Mouse (Mus musculus): ENCODE measurements around the gene Actn1. TPM values are rescaled to one million over a fixed set of nuclear protein-coding genes. Genes with fewer than 3 reads are reported as not detected.

The Actn1 gene
- total and polyA plus RNA-seq, 3 experiments: 2.7 to 13.2 (median 5.5) TPM

GRCm38 (mm10) chr12:80132250-80133003, 127.7 kb downstream of the Actn1 start:
- peak; percentile 76 for DNase-seq (ENCODE audit: extremely low read depth)
- peak overlapping the region; percentile 91 for H3K27ac ChIP-seq (ENCODE audit: insufficient read depth, low read depth)
- H3K27me3 ChIP-seq (replicated peaks): no peaks in the 10 kb centered on the region
- peaks cover 4 to 15% of the 10 kb centered on the region in 2 experiments for H3K36me3 ChIP-seq (replicated peaks in 1 of 2; ENCODE audit: control insufficient read depth in 1 of 2, insufficient read depth in 1 of 2, low read length in 1 of 2)
- peaks cover 13 to 35% of the 10 kb centered on the region in 2 experiments for H3K4me1 ChIP-seq (ENCODE audit: control insufficient read depth in 1 of 2, insufficient read depth in 2 of 2)
- peak overlapping the region; percentile 93 for H3K9ac ChIP-seq (ENCODE audit: insufficient read depth, low read depth)
- in situ Hi-C loops (cut with MboI; ENCODE audit: low pct_ligation_motif_present, low pct_unique_long_range_greater_than_20kb, low sequenced_read_pairs): no loop called here
- H3K4me3 ChIP-seq (replicated peaks in 1 of 3; ENCODE audit: low read depth in 2 of 3, low read length in 2 of 3, poor library complexity in 1 of 3): peak overlapping the region; percentile 68 to 79 (median 69)
- no peaks in the 10 kb centered on the region for H3K9me3 ChIP-seq (replicated peaks; ENCODE audit: low read length)
- 0 out of 2 replicates have a peak, but pooled peaks cover 4% of the 10 kb centered on the region for H3K79me2 ChIP-seq (replicated peaks; ENCODE audit: control insufficient read depth, extremely low read depth, insufficient read depth, poor library complexity, severe bottlenecking)
- TF ChIP-seq MYC (IDR thresholded peaks at IDR 0.05; ENCODE audit: low read depth, low read length): no peak
- TF ChIP-seq ZKSCAN1 (IDR thresholded peaks at IDR 0.05; ENCODE audit: borderline replicate concordance, low read depth, low read length): no peak
- no peak for TF ChIP-seq ZNF384 (IDR thresholded peaks at IDR 0.05; ENCODE audit: low read depth, low read length)
- no peak for TF ChIP-seq JUN (IDR thresholded peaks at IDR 0.05; ENCODE audit: insufficient read depth, low read depth, low read length)
- no peak for TF ChIP-seq IRF4 (IDR thresholded peaks at IDR 0.05; ENCODE audit: low read depth, low read length)
- TF ChIP-seq RCOR1 (conservative IDR thresholded peaks at IDR 0.05; ENCODE audit: low read depth, low read length): no peak
- no peak for TF ChIP-seq E2F4 (IDR thresholded peaks at IDR 0.05; ENCODE audit: insufficient replicate concordance, low read depth, low read length)
- peak; percentile 66 for TF ChIP-seq POLR2A (IDR thresholded peaks at IDR 0.05; ENCODE audit: low read depth, low read length)
- TF ChIP-seq ZC3H11A (IDR thresholded peaks at IDR 0.05; ENCODE audit: low read depth, low read length): peak; percentile 91
- TF ChIP-seq EP300 (IDR thresholded peaks at IDR 0.05; ENCODE audit: low read length): no peak
- TF ChIP-seq ZMIZ1 (IDR thresholded peaks at IDR 0.05; ENCODE audit: low read depth, low read length): no peak
- TF ChIP-seq JUND (conservative IDR thresholded peaks at IDR 0.05; ENCODE audit: low read depth, low read length): no peak
- no peak for TF ChIP-seq ETS1 (conservative IDR thresholded peaks at IDR 0.05; ENCODE audit: low read depth, low read length)
- no peak; the same call in 1 of the 2 replicates for TF ChIP-seq NRF1 (IDR thresholded peaks at IDR 0.05; ENCODE audit: low read depth, low read length)
- no peak for TF ChIP-seq KAT2A (IDR thresholded peaks at IDR 0.05; ENCODE audit: insufficient replicate concordance, low read length)
- TF ChIP-seq CHD2 (IDR thresholded peaks at IDR 0.05; ENCODE audit: low read length): no peak
- no peak for TF ChIP-seq POLR2AphosphoS2 (IDR thresholded peaks at IDR 0.05; ENCODE audit: low read depth, low read length)
- peak; percentile 85 for TF ChIP-seq TCF12 (IDR thresholded peaks at IDR 0.05; ENCODE audit: low read depth, low read length)
- peak; percentile 51; the same call in 1 of the 2 replicates for TF ChIP-seq MEF2A (IDR thresholded peaks at IDR 0.05; ENCODE audit: borderline replicate concordance, low read depth, low read length)
- TF ChIP-seq SIN3A (IDR thresholded peaks at IDR 0.05; ENCODE audit: low read length): peak; percentile 37; the same call in 1 of the 2 replicates
- TF ChIP-seq MAFK (IDR thresholded peaks at IDR 0.05; ENCODE audit: insufficient replicate concordance, low read length): no peak
- TF ChIP-seq SMC3 (IDR thresholded peaks at IDR 0.05; ENCODE audit: low read depth, low read length): peak; percentile 91
- no peak for TF ChIP-seq USF1 (IDR thresholded peaks at IDR 0.05; ENCODE audit: low read depth, low read length)
- TF ChIP-seq GABPA (IDR thresholded peaks at IDR 0.05; ENCODE audit: insufficient replicate concordance, low read depth, low read length): no peak
- TF ChIP-seq USF2 (conservative IDR thresholded peaks at IDR 0.05; ENCODE audit: low read depth, low read length): no peak
- peak; percentile 99 for TF ChIP-seq UBTF (IDR thresholded peaks at IDR 0.05; ENCODE audit: low read depth, low read length)
- TF ChIP-seq BHLHE40 (IDR thresholded peaks at IDR 0.05; ENCODE audit: low read depth, low read length): peak; percentile 8; the same call in 1 of the 2 replicates
- no peak for TF ChIP-seq PAX5 (IDR thresholded peaks at IDR 0.05; ENCODE audit: low read length)
- no peak for TF ChIP-seq NELFE (IDR thresholded peaks at IDR 0.05; ENCODE audit: low read depth, low read length)
- no peak for TF ChIP-seq TBP (conservative IDR thresholded peaks at IDR 0.05; ENCODE audit: low read depth, low read length)
- no peak; the same call in 1 of the 2 replicates for TF ChIP-seq HCFC1 (IDR thresholded peaks at IDR 0.05; ENCODE audit: low read depth, low read length)
- 0 out of 2 replicates have a peak, but pooled peaks have one; percentile 25 for TF ChIP-seq MXI1 (IDR thresholded peaks at IDR 0.05; ENCODE audit: low read depth, low read length)
- TF ChIP-seq RAD21 (IDR thresholded peaks at IDR 0.05; ENCODE audit: low read depth, low read length): no peak; the same call in none of the 2 replicates
- no peak for TF ChIP-seq MAZ (IDR thresholded peaks at IDR 0.05; ENCODE audit: low read depth, low read length)
- no peak for TF ChIP-seq CHD1 (IDR thresholded peaks at IDR 0.05; ENCODE audit: low read depth, low read length)
- TF ChIP-seq MAX (IDR thresholded peaks at IDR 0.05; ENCODE audit: low read length): no peak; the same call in 1 of the 2 replicates
- peak; percentile 4; the same call in 1 of the 2 replicates for TF ChIP-seq ELF1 (IDR thresholded peaks at IDR 0.05; ENCODE audit: low read depth, low read length)
- peak; percentile 45 to 93; a peak in 3 of 4 replicates for TF ChIP-seq CTCF (conservative IDR thresholded peaks at IDR 0.05 in 1 of 2, IDR thresholded peaks at IDR 0.05 in 1 of 2; ENCODE audit: low read depth in 2 of 2, low read length in 2 of 2)
- H3K4me2 ChIP-seq (ENCODE audit: insufficient read depth, low read depth, poor library complexity, severe bottlenecking): peak overlapping the region; percentile 90
- dilution Hi-C loops (cut with MboI; ENCODE audit: extremely low pct_ligation_motif_present, extremely low pct_unique_long_range_greater_than_20kb, low sequenced_read_pairs): no loop called here
